Mouse (Mus musculus): Measurements from ENCODE around the gene Gm49510.
A peak's percentile ranks its signal among the peaks of the same experiment; 100 is the strongest.
"Not testable (repeated sequence)": the region's sequence is repeated elsewhere in the genome, so short reads cannot be mapped to it uniquely, and the experiment has no call there.

Gene Gm49510

GRCm38 (mm10) chr15:78878792-78879516, 20.5 kb upstream of the Gm49510 start:
- DNase-seq = not testable (repeated sequence)

DNA sequence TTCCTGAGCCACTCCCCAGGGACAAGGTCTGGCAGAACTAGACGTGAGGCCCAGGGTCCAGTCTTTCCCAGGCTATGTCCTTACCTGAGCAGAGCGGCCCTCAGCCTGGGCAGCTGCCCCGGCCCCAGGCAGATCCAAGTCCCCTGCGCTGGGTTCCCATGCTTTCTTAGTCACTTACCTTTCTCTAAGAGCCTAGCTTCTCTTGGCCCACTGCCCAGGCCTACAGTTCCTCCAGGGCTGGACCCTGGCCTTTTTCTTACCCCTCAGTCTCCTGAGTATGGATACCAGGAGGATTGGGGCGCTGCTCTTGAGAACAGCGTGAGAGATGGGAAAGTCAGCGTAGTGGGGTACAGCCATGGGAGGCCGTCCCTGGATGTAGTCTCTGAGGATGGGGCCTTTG, 19.0 kb upstream of the Gm49510 start:
- DNase-seq = peak; percentile 45 to 65

- DNase-seq = no peak
Measured at GRCm38 (mm10) chr15:78881828-78882227, 17.6 kb upstream of the Gm49510 start.

DNA sequence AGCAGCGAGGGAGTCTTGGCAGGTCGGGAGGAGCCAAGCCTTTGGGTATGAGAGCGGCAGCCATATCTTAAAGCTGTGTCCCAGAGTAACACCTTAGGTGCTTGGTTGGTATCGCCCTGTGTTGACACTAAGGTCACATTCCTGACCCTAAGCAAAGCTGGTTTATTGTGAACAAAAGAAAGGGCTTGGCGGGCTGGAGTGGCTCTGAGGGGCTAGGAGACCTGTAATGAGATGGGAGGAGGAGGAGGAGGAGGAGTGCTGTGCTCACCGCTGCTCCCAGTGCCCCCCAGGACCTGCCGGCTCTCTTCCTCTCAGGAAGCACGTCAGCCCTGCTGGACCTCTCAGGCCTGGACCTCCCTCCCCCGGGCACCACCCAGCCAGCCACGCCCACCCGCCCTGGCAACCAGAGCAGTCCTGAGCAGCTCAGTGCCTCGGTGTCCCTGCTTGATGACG, 10.0 kb upstream of the Gm49510 start:
- DNase-seq = peak; percentile 30 to 52

DNA sequence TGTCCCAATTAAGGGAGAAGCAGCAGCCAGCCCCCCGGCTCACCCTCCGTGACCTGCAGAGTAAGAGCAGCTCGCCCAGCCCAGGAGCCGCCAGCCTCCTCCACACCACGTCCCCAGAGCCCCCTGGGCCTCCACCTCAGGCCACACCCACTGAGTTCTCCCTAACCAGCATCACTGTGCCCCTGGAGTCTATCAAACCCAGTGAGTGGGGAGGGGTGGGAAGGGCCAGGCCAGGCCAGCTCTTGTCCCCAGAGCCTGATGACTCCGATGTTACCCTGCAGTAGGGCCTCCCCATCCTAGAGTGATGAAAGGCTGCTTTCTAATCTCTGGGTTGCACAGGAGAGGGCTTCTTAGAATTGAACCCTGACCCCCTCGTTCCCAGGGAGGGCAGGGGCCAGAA, 7.0 kb upstream of the Gm49510 start:
- DNase-seq = no peak

DNA sequence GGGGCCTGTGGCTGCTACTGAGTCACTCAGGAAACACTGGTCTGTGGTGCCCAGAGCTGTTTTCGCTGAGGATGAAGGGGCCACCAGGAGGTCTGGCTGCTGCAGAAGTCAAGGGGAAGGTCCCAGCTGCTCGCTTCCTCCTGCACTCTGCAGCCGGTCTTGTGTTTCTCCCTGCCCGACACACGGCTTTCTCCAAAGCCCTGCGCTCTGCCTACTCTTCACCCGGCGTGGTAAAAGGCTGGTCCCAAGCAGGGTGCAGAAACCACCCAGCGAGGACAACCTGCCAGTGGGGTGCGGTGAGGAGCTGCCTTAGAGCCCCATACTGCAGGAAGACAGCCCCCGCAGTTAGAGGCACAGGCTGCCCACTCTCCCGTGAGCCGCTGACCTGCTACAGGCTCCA, 4.7 kb upstream of the Gm49510 start:
- DNase-seq = peak in 1 of 2 experiments; percentile 33

GRCm38 (mm10) chr15:78895741-78896140, 3.7 kb upstream of the Gm49510 start:
- no peak for DNase-seq

DNA sequence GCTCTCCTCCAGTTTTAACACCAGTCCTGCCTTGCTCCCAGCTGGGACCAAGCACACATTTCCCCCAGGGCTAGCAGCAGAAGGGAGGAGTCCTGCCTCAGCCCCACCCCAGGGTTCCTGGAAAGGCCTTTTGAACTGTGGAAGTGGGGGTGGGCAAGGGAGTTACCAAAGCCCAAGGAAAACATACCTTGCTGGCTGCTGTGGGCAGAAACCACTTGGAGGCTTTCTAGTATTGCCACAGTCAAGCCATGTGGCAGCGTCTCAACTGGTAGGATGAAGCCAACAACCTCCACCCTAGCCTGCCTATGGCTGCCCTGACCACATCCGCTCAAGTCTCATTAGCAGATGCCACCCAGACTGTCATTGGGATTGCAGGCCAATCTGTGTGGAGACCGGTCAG, 3.3 kb upstream of the Gm49510 start:
- peak in 1 of 2 experiments; percentile 32 for DNase-seq

GRCm38 (mm10) chr15:78897488-78897887, 2.0 kb upstream of the Gm49510 start:
- no peak for DNase-seq

GRCm38 (mm10) chr15:78898507-78899001, 913 bp upstream of the Gm49510 start:
- DNase-seq = peak in 1 of 2 experiments; percentile 54

DNA sequence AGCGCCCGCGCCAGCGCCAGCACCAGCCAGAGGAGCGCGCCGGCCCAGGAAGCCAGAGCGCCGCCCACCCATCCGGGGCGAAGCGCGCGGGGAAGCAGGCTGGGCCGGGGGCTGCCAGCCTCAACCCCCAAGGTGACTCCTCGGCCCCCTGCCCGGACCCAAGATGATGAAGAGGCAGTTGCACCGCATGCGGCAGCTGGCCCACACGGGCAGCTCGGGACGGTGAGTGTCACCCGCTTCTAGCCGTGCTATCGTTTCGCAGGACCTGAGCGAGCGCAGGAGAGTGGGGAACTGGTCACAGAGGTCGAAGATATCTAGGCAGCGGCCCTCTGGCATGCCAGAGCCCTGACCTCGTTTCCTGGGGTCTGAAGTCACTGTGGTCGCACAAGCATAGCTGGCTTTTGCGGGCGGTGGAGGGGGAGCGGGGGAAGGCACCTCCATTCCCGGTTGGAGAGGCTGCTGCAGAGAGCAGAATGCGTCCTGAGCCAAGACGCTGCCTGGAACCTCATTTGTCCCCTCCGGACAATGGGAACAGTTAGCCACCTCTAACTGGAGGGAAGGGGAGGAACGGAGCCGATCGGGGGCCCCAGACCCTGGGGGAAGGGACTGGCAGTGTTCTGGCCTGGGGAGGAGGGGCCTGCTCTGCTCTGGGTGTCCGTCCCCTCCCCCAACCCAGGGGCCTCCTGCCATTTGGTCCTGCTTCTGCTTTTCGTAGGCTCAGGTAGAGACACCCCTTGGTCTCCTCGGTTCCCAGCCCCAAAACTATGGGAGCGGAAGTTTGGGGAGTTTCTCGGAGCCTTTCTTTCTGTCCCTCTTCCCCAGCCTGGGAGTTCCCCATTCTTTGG, 495 bp downstream of the Gm49510 start, which contains the start of gene Sh3bp1:
TSS of gene Sh3bp1 (plus strand) at position 29 of the 845 bp plus-strand sequence.
- peak; percentile 84 to 90 for DNase-seq

GRCm38 (mm10) chr15:78900585-78901421, 1.3 kb downstream of the Gm49510 start:
- DNase-seq = peak; percentile 32 to 56

DNA sequence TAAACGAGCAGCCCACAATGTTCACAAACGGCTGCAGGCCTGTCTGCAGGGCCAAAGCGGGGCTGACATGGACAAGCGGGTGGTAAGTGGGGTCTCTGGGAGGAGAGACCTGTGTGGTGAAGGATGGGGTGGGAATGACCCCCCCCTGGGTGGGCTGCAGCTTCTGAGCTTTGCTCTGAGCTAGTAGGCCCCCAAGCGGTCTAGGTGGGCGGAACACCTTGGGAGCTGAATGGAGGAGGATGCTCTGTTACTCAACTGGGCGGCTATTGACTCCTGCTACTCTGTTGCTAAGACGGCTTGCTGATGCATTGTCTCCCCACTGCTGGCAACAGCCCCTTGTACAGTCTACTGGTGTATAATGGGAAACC, 1.9 kb downstream of the Gm49510 start:
- DNase-seq = no peak

GRCm38 (mm10) chr15:78903243-78903642, 3.8 kb downstream of the Gm49510 start:
- peak; percentile 87 to 89 for DNase-seq

GRCm38 (mm10) chr15:78908399-78908798, 8.9 kb downstream of the Gm49510 start:
- no peak for DNase-seq

GRCm38 (mm10) chr15:78908982-78909381, 9.5 kb downstream of the Gm49510 start:
- no peak for DNase-seq

GRCm38 (mm10) chr15:78912040-78912439, 12.6 kb downstream of the Gm49510 start:
- DNase-seq = peak; percentile 68 to 76

DNA sequence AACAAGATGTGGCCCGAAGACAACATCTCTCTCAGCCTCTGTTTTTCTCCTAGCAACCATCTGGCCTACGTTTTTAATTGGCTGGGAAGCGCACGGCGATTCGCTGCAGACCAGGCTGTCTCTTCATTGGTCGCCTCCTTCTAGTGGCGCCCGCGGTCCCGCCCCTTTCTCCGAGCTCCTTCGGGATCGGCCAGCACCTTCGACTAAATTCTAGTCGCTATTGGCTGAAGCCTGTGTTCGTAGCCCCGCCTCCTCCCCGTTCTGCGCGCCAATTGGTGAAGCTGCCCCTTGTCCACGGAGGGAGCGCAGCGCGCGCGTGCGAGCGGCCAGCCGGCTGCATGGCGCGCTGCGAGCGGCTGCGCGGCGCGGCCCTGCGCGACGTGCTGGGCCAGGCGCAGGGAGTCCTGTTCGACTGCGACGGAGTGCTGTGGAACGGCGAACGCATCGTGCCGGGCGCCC, 14.2 kb downstream of the Gm49510 start, which contains the start of gene Pdxp:
TSS of gene Pdxp (plus strand) at position 288 of the 459 bp plus-strand sequence.
- DNase-seq = peak; percentile 97 to 99

- DNase-seq = peak in 1 of 2 experiments; percentile 53
Measured at GRCm38 (mm10) chr15:78914091-78914822, 14.8 kb downstream of the Gm49510 start.

GRCm38 (mm10) chr15:78914823-78915659, 15.6 kb downstream of the Gm49510 start:
- DNase-seq = no peak

DNA sequence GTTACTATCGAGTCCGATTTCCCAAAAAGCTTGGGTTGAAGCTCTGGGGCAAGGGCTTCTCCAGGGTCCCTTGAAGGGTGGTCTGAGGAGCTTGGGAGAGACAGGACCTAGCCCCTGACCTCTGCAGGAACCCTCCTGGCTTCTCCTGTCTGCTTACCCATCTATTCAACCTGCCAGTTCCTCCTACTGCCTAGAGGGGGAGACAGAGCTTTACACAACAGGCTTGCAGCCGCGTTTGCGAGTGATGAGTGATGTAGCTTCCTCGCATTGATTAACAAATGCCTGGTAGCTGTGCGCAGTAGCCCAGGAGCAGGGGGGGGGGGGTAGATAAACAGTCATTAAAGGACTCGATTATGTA, 16.2 kb downstream of the Gm49510 start:
- peak; percentile 70 to 83 for DNase-seq
